Mouse (Mus musculus): ENCODE measurements around the gene Mprip. TPM values are rescaled to one million over a fixed set of nuclear protein-coding genes. Genes with fewer than 3 reads are reported as not detected.
A peak's percentile ranks its signal among the peaks of the same experiment; 100 is the strongest.

Mprip gene
- total RNA-seq, 2 experiments from 2014 or later = 220 to 241 TPM

DNA sequence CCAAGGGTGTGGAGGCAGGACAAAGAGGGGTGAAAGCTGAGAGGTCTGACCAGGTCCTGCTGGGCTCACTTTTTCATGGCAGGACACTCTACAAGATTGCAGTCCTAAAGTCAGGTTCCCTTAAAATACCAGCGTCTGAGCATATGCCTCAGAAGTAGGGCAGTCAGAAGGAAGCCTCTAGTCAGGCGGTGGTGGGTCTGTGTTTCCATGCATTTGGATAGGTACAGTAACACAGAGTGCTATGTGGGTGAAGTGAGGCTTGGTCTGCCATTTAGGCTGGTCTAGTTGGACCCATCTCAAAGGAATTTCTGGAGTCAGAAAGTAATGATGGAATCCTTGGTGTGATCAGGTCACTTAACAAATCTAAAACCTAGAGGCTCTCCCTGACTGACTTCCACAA is 108.2 kb downstream of the Mprip start:
- DNase-seq = no peak

DNA sequence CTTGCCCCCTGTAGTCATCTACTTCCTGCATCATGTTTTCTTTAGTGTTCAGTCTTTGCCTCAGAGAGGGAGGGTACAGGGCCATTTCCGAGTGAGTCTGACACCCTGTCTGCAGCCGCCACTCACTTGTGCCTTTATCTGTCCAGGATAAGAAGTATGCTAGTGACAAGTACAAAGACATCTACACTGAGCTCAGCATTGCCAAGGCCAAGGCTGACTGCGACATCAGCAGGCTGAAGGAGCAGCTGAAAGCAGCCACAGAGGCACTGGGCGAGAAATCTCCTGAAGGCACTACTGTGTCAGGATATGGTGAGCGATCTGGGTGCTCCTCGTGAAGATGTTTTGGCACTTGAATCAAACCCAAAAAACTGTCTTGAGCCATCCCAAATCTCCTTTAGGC is 108.6 kb downstream of the Mprip start:
- DNase-seq = no peak

DNA sequence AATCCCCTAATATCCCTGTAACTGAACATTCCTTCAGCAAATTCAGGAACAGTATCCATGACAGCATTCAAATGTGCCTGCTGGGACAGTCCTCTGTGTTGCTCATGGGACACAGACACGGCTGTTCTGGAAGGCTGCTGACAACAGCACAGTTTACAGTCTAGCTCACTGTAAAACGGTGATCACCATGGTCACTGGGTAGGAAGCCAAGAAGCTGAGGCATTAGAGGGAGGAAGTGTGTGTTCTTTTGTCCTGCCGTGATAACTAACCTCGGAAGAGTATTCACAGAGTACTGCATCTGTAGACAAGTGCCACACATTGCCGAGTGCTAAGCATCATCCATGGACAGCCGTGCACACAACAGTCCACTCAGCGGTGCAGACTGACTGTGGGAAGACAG is 109.6 kb downstream of the Mprip start:
- no peak for DNase-seq

DNA sequence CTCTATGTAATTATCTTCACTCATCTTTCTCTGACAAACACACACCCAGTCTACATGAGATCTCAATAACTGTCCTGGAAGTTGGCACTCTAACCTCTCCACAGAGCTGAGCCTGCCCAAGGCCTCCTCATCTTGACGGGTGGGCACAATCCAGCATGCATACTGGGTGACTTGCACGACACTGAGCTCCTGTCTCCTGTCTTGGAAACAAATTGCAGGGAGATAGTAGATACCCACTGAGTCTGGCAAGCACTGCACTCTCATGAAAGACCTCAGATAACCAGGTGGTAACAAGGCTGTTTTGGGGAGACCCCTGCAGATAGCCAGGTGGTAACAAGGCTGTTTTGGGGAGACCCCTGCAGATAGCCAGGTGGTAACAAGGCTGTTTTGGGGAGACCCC is 111.2 kb downstream of the Mprip start:
- no peak for DNase-seq

DNA sequence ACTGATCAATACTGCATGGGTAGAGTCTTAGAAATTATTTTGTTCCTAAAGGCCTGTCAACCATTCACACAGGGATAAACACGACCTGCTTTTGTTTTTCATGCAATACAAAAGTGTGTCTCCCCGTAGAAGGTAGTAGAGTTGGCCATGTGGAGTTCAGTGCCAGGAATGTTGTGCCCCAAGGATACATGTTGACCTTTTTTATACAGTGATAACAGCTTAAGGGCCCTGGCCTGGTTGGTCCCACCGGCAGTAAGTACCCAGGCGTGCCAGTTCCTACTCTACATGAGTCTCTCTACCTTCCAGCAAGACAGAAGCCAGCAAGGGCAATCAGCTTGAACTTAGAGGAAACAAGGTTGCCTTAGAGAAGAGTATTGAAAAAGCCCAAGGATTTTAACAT is 111.8 kb downstream of the Mprip start:
- DNase-seq = no peak

DNA sequence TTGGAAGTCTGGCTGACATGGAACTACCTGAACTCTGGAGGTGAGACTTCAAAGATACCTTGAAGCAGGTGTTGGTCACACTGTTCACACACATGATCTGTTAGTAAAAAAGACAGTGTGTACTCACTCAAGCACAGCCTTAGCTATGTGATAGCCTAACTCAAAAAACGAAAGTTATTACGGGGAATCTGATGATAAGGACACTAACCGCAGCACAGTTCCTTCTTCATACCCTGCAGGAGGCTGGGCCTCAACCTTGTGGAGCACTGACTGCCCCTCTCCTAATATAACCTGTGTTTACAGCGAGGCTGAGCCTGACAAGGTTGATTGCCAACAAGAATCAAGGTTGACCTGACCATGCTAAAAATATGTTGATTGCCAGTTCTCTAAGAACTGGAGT is 113.4 kb downstream of the Mprip start:
- no peak for DNase-seq

DNA sequence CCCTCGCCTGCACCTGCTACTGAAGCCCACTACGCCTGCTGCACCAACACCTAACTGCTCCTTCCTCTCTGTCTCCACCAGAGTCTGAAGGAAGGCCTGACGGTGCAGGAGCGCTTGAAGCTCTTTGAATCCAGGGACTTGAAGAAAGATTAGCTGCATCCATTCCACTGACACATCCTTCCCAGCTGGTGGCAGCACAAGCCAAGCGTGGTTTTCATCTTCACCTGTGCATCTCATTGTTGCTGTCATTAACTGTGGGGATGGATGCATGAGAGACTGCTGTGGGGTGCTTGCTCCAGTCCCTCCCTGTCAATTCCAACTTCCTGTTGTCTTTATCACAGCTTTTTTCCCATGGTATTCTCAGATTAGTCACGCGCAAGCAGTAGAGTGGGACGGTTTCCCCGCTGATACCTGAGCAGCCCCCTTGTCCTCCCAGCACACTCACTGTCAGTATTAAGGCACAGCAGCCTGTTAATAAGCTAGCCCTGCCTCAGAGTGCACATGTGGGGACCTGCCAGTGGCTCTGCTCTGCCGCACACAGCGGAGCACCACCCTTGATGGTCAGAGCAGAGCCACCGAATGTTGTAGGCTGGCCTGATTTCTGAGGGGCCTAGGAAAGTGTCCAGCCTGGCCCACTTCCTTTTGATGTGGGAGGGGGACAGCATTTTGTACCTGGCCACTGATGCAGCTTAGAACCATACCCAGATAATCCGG is 114.5 kb downstream of the Mprip start:
- no peak for DNase-seq

DNA sequence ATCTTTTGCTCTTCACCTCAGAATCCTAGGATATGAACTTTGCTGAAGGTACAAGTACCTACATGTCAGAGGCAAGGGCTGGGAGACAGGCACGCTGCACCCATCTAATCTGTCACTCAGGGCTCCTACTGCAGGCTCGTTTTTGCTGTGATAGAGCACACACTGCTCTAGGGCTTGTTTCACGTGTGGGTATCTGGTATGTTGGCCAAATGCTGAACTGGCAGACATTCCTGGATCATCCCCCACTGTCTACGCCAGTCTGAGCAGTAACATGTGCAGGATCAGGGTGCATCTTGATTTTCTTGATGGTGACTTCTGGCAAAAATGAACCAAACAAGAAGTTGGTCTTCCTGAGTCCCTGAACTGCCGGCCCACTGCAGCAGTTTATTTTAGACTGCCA is 116.2 kb downstream of the Mprip start:
- no peak for DNase-seq

DNA sequence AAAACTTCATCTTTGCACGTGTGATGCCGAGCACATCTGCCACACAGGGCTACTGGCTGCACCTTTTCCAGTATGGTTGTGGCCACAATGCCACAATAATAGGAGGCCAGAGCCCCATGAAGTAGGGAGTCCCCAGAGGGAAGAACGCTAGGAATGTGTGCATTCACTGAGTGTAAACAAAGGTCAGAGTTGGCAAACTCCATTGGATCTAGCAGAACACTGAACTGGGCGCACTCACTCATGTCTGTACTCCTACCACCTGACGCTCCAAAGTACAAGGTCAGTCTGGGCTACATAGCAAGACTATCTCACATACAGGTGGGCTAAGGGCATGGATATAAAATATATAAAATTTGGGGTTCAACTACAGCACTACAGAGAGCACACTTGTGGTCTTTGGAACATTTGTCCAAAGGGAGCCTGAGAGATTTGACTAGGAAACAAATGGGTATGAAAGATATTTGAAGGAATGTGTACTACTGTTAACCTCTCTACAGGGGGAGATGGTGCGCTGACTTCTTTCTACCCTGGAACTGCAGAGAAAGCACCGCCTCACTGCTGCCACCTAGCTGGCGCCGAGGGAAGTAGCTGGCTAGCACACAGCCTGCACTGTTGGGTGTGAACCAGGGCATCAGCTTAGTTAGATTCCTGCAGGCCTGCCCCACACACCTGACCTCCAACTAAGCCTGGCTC is 117.2 kb downstream of the Mprip start:
- peak; percentile 87 for DNase-seq

DNA sequence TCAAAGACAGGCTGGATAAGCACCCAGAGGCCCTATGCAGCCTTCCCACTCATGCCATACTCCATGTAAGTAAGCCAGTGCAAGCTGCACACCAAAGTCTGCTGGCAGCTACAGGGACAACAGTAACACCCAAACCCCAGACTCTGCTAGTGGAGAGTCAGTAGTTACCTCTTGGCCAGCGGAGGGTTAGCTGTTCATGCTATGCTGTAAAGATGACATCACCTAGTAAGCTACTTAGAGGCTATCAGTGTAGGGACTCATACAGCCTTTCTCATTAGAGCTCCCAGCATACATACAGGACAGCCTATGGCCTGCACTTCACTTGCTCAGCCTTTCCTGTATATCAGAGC is 117.7 kb downstream of the Mprip start:
- no peak for DNase-seq

DNA sequence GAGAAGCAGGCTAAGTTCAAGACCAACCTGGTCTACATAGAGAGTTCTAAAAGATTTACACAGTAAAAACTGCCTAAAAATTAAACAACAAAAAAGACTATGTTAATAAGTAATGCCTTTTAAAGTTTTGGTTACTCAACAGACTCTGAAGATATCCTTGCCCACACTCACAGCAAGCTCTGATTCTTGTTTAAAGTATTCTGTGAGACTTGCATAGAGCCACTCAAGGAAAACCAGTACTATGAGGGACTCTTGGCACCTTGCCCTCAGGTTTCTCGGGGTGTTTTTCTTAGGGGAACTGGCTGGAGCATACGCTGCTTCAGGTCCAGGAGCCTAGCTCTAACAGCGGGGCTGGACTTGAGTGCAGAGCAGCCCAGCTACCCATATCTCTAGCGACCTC is 118.3 kb downstream of the Mprip start:
- no peak for DNase-seq

DNA sequence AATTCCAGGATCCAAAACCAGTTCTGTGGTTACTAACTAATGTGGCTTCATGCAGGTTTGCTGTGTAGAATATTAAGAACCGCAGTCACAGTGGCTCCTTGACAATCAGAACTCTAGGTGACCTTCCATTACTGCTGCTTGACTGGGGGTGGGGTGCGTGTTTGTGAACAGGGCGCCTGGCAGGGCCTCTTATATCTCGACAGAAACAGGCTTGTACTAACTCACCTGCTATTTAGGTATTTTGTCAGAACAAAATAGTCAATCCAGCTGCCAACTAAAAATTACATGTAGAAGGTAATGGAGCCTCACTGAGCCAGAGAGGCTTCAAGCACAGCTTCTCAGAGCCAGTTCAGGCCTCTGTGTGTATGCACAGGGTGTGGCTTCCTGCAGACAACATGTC is 119.1 kb downstream of the Mprip start:
- no peak for DNase-seq

DNA sequence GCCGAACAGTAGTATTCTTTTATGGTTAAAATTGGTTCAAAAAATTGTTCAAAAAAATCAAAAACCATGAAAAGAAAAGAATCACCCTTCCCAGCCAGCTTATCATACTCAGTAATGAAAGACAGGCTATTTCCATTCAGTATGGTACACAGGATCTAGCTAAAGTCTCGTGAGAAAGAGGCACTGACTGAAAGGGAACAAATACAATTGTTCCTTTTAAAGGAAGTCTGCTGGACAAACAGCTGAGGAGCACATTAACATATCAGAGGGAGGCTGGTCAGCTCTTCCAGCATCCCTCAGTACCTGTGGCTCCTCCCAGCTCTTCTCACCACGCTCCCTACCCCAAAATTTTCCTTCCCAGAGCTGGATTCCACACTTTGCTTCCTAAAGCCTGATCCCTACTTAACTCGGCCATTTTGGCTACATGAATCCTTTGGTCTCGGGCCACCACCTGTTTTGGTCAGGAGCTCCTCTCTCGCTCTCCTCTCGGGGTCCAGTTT is 121.0 kb downstream of the Mprip start:
- no peak for DNase-seq

DNA sequence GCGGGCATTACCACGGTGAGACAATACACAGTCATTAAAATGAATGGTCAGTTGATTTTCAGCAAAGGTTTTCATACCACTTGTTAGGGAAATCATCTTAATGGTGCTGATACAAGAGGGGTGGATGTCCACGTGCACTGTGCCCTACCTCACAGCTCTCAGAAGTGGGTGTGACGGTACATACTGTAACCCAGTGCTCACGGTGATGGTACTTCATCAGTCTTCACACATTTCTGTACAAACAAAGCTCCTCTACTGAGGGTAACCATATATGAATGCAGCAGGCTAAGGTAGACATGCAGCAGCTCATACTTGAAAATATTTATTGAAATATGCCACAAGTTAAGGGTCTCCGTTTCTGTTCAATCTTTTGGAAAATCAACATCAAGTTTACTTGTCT is 122.5 kb downstream of the Mprip start:
- DNase-seq = no peak

DNA sequence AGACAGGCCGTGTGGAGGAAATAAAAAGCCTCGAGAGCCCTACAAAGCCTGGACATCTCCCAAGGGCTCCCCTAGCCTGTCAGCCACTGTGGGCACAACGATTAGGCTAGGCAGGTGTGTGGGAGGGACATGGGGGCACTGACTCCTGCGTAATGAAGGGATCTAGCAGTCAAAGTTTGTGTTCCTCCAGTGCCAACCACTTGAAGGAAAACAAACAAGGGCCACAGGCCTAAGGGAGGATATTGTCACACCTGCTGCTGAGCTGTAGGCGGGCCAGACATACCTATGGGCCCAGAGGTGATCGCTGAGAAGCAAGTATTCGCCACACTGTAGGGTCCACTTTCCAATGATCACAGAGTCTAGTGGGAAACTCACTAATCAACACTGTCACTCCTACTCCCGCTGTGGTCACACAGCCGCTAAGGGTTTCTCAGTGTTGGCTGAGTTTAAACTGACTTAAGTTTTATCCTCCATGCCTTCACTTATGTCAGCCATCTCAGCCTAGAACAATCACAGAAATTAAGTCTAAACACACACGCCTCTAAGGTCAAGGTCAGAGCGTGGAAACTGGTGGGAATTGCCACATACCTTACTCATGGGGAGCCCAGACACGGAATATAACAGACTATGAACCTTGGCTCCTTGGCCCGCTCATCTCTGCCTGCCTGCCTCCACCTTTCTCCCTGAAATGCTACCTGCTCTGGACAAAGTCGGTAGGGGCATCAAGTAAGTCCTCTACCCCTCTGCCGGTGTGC is 125.5 kb downstream of the Mprip start:
- no peak for DNase-seq

DNA sequence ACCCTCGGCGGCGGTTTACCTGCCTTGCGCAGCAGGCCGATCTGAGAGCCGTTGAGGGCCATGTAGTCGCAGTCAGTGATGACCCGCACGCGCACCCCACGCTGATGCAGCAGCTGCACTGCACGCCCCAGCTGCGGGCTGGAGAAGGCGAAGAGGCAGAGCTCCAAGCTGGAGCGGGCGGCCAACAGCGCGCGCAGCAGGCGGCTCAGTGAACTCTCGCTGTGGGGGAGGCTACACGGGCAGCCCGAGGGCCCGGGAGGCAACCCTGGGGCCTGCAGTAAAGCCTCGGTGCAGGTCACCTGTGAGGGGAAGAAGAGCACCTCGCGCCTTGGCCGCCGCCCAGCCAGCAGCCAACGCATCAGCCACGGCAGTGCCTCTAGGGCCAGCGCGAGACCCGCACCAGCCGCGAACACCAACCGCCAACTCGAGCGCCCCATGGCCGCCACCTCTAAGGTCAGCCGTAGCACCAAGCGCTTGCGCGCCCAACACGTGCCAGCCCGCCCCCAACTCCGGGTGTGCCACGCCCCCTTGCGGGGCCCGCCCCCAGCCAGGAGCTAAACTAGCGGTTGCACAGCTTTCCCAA is 126.2 kb downstream of the Mprip start, which contains the start of gene Pld6:
Gene Pld6 (minus strand): TSS at position 447 of the 583 bp plus-strand sequence.
- peak; percentile 78 for DNase-seq

DNA sequence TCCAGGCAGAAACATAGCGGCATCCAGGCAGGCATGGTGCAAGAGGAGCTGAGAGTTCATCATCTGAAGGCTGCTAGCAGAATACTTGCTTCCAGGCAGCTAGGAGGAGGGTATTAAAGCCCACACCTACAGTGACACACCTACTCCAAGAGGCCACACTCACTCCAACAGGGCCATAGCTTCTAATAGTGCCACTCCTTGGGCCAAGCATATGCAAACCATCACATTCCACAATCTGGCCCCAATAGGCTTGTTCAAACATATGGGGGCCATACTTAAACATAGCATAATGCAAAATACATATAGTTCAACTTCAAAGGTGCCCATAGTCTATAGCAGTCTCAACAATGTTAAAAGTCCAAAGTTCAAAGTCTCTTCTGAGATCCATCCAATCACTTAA is 128.2 kb downstream of the Mprip start:
- DNase-seq = no peak

DNA sequence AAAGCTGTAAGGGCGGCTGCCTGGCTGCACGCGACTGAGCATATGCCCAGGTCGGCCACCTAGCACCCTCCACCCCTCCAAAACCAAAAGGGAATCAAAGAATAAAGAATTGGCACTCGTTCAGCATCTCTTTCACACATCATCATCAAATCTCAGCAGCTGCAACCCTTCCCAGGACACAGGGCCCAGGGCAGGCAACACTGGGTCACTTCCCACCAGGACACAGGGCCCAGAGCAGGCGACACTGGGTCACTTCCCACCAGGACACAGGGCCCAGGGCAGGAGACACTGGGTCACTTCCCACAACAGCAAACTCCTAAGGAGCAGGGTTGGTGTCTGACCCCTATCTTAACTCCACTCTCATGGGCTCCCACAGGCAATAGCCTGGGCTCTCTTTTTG is 132.3 kb downstream of the Mprip start:
- no peak for DNase-seq

DNA sequence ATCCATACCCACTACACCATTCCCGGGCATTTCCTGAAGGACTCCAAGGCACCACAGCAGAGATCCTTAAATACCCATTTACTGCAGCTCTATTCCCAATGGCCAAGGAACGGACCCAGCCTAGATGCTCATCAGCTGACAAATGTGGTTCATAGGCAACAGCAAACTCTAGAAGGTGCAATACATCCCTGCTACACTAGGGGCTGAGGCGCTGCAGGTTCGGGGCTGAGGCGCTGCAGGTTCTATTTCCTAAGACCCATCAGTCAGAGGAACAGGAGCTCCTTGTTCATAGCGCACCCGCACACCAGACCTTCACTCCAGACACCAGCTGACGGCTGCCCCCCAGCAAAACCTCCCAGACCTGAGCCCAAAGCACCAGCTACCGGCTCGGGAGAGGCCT is 139.3 kb downstream of the Mprip start:
- no peak for DNase-seq

DNA sequence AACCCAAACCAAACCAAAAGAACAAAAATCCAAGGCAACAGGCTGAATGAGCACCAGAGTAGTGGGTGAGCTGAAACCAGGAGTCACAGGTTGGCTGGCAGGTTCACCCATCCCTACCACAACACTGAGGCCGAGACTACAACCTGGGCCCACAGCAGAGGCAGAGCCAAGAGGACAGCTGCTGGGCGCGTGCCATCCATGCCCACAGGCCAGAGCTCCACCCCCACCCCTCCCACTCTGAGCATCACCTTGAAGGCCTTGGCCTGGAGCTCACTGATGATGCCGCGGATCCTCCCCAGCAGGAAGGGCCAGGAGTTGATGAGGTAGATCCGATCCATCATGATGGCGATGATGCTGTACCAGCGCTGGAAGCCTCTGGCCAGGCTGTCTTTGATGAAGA is 140.8 kb downstream of the Mprip start:
- DNase-seq = no peak

DNA sequence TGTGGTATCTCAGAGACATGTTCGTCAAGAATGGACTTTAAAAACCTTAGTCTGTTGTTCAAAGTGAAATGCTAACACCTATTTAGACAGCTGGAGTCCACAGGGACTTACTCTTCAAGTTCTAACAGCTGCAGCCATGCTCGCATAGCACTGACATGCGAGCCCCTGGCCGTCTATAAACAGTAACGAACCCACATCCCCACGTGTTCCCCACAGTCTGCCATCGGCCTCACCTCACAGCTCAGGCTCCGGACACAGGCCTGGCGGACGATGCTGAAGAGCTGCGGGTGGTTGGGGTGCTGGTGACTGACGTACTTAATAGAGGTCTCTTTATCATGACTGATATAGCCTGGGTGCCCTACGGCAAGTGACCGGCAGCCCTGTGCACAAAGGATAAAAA is 142.4 kb downstream of the Mprip start:
- DNase-seq = no peak

DNA sequence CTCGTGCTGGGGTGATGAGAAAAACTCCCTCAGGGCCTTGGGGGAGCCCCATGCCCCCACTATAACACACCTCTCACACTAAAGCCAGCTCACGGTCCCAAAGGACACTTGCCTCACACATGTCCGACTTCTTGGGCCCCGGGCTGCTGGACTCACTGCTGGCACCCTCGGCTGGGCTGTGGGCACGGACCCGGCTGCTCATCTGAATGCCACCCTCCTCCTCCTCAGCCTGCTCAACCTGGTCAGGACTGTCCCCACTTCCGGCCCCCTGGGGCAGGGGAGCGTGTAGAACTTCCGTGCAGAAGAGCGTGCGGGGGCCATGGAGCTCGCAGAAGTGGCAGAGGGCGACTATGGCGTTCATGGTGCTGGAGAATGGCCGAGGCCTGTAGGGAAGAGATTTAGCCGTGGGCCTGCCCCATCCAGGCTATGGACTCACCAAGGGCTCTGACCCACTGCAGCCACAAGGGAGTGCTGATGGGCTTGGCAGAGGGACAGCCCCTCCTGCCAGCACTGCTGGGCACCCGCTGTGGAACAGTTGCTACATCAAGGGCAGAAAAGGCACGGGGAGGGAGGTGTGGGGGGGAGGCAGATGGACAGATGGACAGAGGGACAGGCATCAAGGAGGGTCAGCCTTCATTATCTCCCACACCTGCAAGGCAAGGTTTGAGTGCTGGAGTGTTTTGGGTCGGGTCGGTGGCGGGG is 143.5 kb downstream of the Mprip start:
- DNase-seq = no peak

DNA sequence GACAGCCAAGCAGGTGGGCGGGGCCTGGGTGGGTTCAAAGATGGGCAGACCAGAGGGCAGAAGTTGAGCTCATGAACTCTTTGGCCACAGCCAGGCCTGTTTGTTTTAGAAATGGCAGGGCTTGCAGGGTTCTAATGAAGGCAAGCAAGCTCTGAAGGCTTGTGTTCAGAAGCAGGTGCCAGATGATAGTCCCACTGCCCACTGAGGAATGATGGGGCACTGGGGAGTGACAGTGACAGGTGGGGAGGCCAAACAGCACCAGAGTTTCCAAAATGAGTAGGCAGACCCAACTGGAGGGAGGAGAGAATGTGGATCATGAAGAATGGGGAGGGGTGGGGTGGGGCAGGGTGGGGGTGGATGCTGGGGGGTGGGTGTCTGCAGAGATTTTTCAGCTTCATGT is 144.2 kb downstream of the Mprip start:
- no peak for DNase-seq
